Mouse (Mus musculus): ENCODE results near the gene Map3k3.

DNA sequence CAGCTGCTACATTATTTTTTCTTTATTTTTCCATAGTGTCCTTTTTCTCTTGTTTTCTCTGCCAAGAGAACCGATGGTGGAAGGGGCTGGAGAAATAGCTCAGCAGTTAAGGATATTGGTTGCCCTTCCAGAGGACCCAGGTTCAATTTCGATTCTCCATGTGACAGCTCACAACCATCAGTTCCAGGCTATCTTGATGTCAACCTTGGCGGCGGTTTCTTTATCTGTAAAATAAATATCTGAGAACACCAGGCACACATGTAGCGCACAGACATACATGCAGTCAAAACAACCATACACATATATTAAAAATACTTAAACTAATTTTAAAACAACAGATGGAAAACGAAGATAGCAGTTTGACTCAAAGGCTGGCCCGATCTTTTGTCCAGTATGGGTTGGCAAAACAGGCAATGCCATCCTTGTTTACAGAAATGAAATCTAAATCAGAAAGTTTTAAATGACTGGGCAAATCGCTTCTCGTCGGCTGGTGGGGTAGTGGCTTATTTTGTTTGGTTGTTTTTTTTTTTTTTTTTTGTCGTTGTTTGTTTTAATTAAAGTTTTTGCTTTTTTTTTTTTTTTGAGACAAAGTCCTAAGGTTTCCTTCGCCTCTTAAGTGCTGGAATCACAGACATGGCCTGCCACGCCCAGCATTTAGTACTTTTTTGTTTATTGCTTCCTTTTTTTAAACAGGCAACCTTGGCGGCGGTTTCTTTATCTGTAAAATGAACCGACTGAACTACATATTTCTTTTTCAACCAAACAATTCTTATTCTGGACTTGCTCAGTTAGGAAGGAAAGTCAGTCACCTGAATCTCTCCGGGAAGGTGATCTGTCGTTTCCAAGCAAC, 19.1 kb upstream of the Map3k3 start:
- TF ChIP-seq CTCF (IDR thresholded peaks at IDR 0.05; ENCODE audit: low read depth, low read length) (no peak), POLR2A (IDR thresholded peaks at IDR 0.05; ENCODE audit: borderline replicate concordance, low read depth, low read length) (no peak)
